Comparison of ENCODE assay signal across 20 mouse cellular contexts in the genomic region with DNA sequence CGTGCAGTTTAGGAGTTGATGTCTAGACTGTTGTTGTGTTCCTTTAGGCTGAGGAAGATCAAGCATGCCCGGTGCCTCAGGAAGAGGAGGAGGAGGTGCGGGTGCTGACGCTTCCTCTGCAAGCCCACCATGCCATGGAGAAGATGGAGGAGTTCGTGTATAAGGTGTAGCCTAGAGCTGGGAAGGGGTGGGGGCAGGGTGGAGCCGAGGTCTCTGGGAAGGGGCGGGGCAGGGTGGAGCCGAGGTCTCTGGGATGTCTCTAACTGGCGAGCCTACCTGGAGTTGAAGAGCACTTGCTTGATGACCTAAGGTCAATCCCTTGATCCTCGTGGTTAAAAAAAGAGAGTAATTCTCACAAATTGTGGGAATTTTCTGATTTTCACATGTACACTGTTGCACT. TPM values are rescaled to one million over a fixed set of nuclear protein-coding genes. Genes with fewer than 3 reads are reported as not detected.
A peak's percentile ranks its signal among the peaks of the same experiment; 100 is the strongest.
DNase-seq lines count a peak whose midpoint lies in the region; ATAC-seq lines count a peak whose summit lies in the region.
"Had no signal": no experiment of that assay in that cellular context is flagged by ENCODE, and none has a peak within 500 bp of the region (broad histone marks: within the 10 kb centered on the region; RNA-seq: fewer than 3 reads in every experiment).

No protein-coding gene starts in this region.

- H3K9me3 ChIP-seq in liver, embryonic 13.5 days (replicated peaks), result no peaks in the 10 kb centered on the region
- H3K9me3 ChIP-seq: forebrain, embryonic 12.5 days; hindbrain, embryonic 10.5 days; kidney, embryonic 15.5 days; neural tube, embryonic 12.5 days had no signal

- H3K27me3 ChIP-seq in liver, embryonic 13.5 days, result no peaks in the 10 kb centered on the region
- H3K27me3 ChIP-seq: forebrain, embryonic 12.5 days; kidney, embryonic 15.5 days; neural tube, embryonic 12.5 days had no signal

- WGBS in liver, embryonic 13.5 days (ENCODE audit: insufficient replicate concordance), result 35% methylated on average over 10 of the region's 10 CpGs

- peak; percentile 74 for ATAC-seq in liver, embryonic 13.5 days (ENCODE audit: low read depth)

- peaks cover 92% of the 10 kb centered on the region for H3K4me1 ChIP-seq in liver, embryonic 13.5 days (replicated peaks)

- H3K36me3 ChIP-seq in liver, embryonic 13.5 days, result peaks cover 63% of the 10 kb centered on the region

- peak overlapping the region; percentile 25 for H3K4me3 ChIP-seq in liver, embryonic 13.5 days (replicated peaks)
- H3K4me3 ChIP-seq: forebrain, embryonic 12.5 days; hindbrain, embryonic 10.5 days; kidney, embryonic 15.5 days; neural tube, embryonic 12.5 days had no signal

- H3K4me2 ChIP-seq in liver, embryonic 13.5 days, result peak overlapping the region; percentile 58
- H3K4me2 ChIP-seq: forebrain, embryonic 12.5 days; kidney, embryonic 15.5 days; neural tube, embryonic 12.5 days had no signal

- peak overlapping the region; percentile 96 for H3K27ac ChIP-seq in liver, embryonic 13.5 days
- H3K27ac ChIP-seq: forebrain, embryonic 12.5 days; hindbrain, embryonic 10.5 days; kidney, embryonic 15.5 days; neural tube, embryonic 12.5 days had no signal

- H3K9ac ChIP-seq in liver, embryonic 13.5 days, result peak overlapping the region; percentile 59
- H3K9ac ChIP-seq: forebrain, embryonic 12.5 days; kidney, embryonic 15.5 days; neural tube, embryonic 12.5 days had no signal

- DNase-seq in spleen, adult 12 weeks (ENCODE audit: low spot score), result peak; percentile 34
- DNase-seq in spleen, adult 18-20 months, result no peak
- DNase-seq in ZHBTc4 (ENCODE audit: low read depth, low spot score), result peak; percentile 41
- DNase-seq in liver, embryonic 13.5 days, result peak; percentile 53
- no peak for DNase-seq in kidney, adult 11 months
- no peak for DNase-seq in frontal cortex, postnatal 10 days (ENCODE audit: low spot score in 2 of 2)
- no peak for DNase-seq in embryo, embryonic 10.5 days (ENCODE audit: low spot score)
- DNase-seq: adrenal gland, postnatal 14 days; cerebellum, adult 8-10 months; gastrocnemius, postnatal 25 days; lung, adult 18-20 months; lung, postnatal 36 days had no signal

RNA-seq across cellular contexts. Expression of a gene that starts 8.7 kb away (rescaled TPM):
- polyA plus RNA-seq in liver, embryonic 13.5 days (2015; fragmentation: Nextera tagmentation; extraction: Ambion mirVana), result 130 and 138 TPM in 2 replicates

RNA-seq across cellular contexts. Expression of a gene that starts 18.6 kb away (rescaled TPM):
- polyA plus RNA-seq in liver, embryonic 13.5 days (2015; fragmentation: Nextera tagmentation; extraction: Ambion mirVana), result 20.4 TPM in 2 replicates

RNA-seq across cellular contexts. Expression of a gene that starts 31.4 kb away (rescaled TPM):
- 34.7 and 37.4 TPM in 2 replicates for polyA plus RNA-seq in liver, embryonic 13.5 days (2015; fragmentation: Nextera tagmentation; extraction: Ambion mirVana)

RNA-seq across cellular contexts. Expression of a gene that starts 38.2 kb away (rescaled TPM):
- not detected in 2 replicates for polyA plus RNA-seq in liver, embryonic 13.5 days (2015; fragmentation: Nextera tagmentation; extraction: Ambion mirVana)
- polyA plus RNA-seq: embryonic facial prominence, embryonic 14.5 days; forebrain, embryonic 12.5 days; frontal cortex, adult 2 months; heart, embryonic 14.5 days; hindbrain, embryonic 10.5 days; kidney, embryonic 15.5 days; neural tube, embryonic 12.5 days; spleen, adult 2 months had no signal

Comparison
In these comparisons a context has a peak if more than half of its experiments do, and no peak if none do; other contexts are left out.
1. DNase-seq: peak in spleen, adult 12 weeks (single experiment), ZHBTc4 (single experiment) and liver, embryonic 13.5 days (single experiment); none in spleen, adult 18-20 months (0 of 2), kidney, adult 11 months (single experiment), frontal cortex, postnatal 10 days (0 of 2) and embryo, embryonic 10.5 days (single experiment).